Mouse (Mus musculus) E14TG2a.4 (cell line): ENCODE measurements around the gene Ankrd54.

Source experiments
- H3K27me3 ChIP-seq: 2 replicates; pipeline ENCODE4 v1.6.1; 2014; ENCODE audit warnings: low read length, control low read depth; ENCODE audit not compliant: insufficient read depth
- H3K36me3 ChIP-seq: 2 replicates; pipeline ENCODE4 v1.6.1; 2014; ENCODE audit warnings: low read length, control low read depth; ENCODE audit not compliant: insufficient read depth
- H3K4me1 ChIP-seq: replicated peaks from 2 replicates; pipeline ENCODE4 v1.6.1; 2014; ENCODE audit warnings: low read depth, low read length, control low read depth
- H3K4me3 ChIP-seq: replicated peaks from 2 replicates; pipeline ENCODE4 v1.5.1; 2014; ENCODE audit warnings: mild to moderate bottlenecking, low read length
- H3K9me3 ChIP-seq: 2 replicates; pipeline ENCODE4 v1.6.1; 2014; ENCODE audit warnings: low read length, control low read depth
- CTCF ChIP-seq: conservative IDR thresholded peaks from 2 replicates; pipeline ENCODE4 v1.5.1; 2014; ENCODE audit warnings: low read length
- NANOG ChIP-seq: IDR thresholded peaks from 2 replicates; pipeline ENCODE4 v1.6.1; 2014; ENCODE audit warnings: borderline replicate concordance, low read length, mixed read lengths
- POU5F1 ChIP-seq: IDR thresholded peaks from 2 replicates; pipeline ENCODE4 v1.6.1; 2014; ENCODE audit warnings: low read length, borderline replicate concordance

The Ankrd54 gene

DNA sequence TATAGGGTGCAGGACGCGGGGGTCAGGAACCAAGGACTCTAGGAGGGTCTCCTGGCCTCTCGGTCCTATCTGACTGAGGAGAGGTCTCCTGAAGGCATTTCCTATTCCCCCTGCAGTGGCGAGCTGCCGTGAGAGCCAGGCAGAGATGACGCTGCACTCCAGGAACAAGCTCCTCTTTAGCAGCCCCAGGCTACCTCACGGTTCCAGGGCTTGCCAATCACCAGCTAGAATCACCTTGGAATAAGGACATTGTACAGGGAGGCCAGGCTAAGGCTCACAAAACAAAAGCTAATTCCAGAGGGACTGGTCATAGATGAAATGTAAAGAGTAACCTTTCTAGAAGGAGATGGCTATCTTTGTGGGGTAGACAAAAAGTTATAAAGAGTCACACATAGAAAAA, 6.1 kb downstream of the Ankrd54 start:
- Histone ChIP-seq H3K4me3 (no peak overlapping the region), H3K4me1 (peaks cover 41% of the 10 kb centered on the region), H3K27me3 (no peaks in the 10 kb centered on the region), H3K9me3 (no peaks in the 10 kb centered on the region), H3K36me3 (peaks cover 87% of the 10 kb centered on the region)
- TF ChIP-seq CTCF (no peak), POU5F1 (no peak), NANOG (no peak)

DNA sequence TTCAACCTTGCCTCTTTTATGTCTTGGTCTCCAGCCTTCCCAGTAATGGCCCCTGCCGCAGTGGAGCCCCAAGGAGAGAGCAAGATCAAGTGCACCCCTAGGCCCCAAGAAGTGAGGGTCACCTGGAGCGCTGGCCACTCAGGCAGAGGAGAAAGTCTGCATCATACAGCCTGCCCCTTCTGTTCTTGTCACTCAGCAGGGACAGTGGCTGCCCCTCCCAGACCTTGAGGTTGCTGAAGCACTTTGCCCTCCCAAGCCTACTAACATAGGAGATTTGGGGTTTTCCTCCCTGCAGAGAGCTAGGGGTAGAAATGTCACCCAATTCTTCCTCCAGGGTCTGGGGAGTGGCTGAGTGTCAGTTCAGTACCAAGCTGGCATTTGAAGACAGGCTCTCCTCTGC, 10.3 kb downstream of the Ankrd54 start:
- Histone ChIP-seq H3K36me3 (peaks cover 55% of the 10 kb centered on the region), H3K4me3 (peak overlapping the region; percentile 17), H3K4me1 (peaks cover 56% of the 10 kb centered on the region), H3K27me3 (0 out of 2 replicates have a peak, but pooled peaks cover 11% of the 10 kb centered on the region), H3K9me3 (no peaks in the 10 kb centered on the region)
- TF ChIP-seq CTCF = no peak
- no peak for TF ChIP-seq NANOG
- no peak for TF ChIP-seq POU5F1

DNA sequence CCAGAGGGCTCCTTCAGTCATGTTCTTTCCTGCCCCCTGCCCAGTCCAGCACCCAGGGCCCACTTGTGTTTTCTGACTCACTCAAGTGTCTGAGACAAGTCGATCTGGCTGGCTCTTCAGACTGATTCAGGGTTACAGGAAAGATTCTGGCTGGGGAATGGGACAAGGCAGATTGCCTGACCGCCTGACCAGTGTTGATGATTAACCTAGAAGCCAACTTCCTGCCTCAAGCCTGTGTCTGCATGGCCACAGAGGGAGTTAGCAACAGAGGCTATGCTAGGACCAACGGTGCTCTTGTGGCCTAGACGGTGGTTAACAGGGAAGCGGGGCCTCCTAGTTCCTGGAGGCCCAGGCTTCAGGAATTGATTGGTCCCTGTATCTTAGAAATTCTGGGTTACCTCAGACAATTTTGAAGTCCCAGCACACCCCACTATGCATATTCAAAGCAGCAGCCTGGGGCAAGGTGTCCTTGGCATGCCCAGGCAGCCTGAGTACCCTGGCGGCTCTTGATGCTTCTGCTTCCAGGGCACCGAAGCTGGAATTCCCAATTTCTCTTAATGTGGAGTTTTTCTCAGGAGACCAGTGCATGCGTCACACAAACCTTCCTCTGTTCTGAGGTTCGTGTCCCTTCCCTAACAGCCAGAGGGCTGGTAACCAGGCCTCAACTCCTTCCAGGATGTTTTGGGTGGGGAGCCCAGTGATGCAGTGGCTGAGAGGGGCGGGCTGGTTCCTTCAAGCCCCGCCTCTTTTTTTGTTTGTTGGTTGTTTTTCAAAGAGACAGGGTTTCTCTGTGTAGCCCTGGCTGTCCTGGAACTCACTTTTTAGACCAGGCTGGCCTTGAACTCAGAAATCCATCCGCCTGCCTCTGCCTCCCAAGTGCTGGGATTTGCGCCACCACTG, 11.0 kb downstream of the Ankrd54 start:
- H3K27me3 ChIP-seq = peaks cover 15% of the 10 kb centered on the region
- TF ChIP-seq NANOG = no peak
- no peak for TF ChIP-seq POU5F1
- no peak for TF ChIP-seq CTCF
- peaks cover 56% of the 10 kb centered on the region for H3K4me1 ChIP-seq
- H3K36me3 ChIP-seq = peaks cover 49% of the 10 kb centered on the region
- H3K9me3 ChIP-seq = no peaks in the 10 kb centered on the region
- H3K4me3 ChIP-seq = peak overlapping the region; percentile 45

DNA sequence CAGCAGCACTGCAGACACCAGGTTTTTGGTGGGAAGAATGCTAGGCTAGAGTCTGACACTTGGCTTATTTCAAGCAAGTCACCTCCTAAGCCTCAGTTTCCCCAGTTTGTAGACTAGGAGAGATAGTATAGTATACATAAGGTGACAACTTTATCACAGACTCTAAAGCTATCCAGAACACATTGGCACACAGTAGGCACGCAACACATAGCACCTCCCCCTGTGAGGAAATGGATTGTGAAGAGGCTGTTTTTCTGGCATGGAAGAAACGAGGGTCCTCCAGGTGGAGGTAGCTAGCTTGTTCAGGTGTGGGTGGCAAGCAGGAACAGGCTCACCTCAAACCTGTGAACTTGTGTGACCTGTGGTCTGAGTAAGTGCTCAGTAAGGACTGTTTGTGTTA, 11.7 kb downstream of the Ankrd54 start:
- peaks cover 18% of the 10 kb centered on the region for H3K27me3 ChIP-seq
- H3K9me3 ChIP-seq = no peaks in the 10 kb centered on the region
- H3K36me3 ChIP-seq = peaks cover 42% of the 10 kb centered on the region
- TF ChIP-seq NANOG (no peak), CTCF (no peak)
- peaks cover 56% of the 10 kb centered on the region for H3K4me1 ChIP-seq
- H3K4me3 ChIP-seq = no peak overlapping the region

DNA sequence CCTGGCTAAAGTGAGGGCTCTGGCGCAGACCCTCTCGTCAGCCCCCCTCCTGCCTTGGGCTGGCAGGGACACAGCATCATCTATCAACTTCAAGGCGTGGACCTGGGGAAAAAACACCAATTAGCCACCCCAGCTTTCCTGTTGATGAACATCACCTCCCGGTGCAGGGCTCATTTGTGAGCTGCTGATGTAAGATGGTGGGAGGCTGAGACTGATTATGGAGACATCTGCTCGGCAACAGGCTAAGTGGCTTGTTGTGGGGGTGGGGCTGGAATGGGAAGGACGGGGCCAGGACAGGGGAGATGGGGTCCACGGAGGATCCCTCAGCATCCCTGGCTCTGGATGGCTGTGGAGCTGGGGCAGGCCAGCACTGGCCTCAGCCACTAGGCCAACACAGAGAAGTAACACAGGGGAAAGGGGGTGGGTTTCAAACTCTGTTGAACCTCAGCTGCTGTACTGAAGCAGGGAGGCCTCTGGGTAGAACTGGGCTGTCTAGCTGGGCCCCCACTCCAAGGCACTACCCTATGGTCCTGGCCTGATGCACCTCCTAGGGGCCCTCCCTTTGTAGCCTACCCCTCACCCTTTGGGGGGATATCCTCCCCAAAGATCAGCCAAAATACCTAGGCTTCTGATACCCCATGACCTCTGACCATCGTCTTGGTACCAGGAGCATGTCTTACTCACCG, 12.4 kb downstream of the Ankrd54 start:
- Histone ChIP-seq H3K9me3 (no peaks in the 10 kb centered on the region), H3K27me3 (peaks cover 18% of the 10 kb centered on the region), H3K4me1 (peaks cover 54% of the 10 kb centered on the region), H3K36me3 (peaks cover 35% of the 10 kb centered on the region), H3K4me3 (no peak overlapping the region)
- TF ChIP-seq CTCF (no peak), POU5F1 (no peak), NANOG (no peak)

DNA sequence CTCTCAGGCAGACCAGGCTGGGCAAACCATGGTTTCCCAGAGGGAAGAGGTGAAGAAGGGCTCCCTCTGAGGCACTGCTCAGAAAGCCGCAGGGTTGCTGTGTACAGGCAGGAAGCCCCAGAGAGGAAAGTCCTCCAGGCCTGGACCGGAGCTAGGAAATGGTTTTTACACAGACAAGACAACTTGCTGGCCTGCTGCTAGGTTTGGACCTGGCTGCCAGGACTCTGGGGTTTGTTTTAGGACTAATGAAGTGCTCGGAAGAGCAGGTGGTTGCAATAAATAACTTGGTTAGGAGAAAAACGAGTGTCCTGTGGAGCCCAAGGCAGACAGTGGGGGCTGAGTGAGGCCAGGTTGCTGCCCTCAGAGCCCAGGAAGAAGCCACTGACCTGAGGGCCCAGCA, 14.5 kb downstream of the Ankrd54 start:
- TF ChIP-seq CTCF = no peak
- no peak for TF ChIP-seq NANOG
- TF ChIP-seq POU5F1 = no peak
- H3K4me3 ChIP-seq = no peak overlapping the region
- H3K36me3 ChIP-seq = peaks cover 14% of the 10 kb centered on the region
- H3K27me3 ChIP-seq = peaks cover 25% of the 10 kb centered on the region
- no peaks in the 10 kb centered on the region for H3K9me3 ChIP-seq
- peaks cover 48% of the 10 kb centered on the region for H3K4me1 ChIP-seq

DNA sequence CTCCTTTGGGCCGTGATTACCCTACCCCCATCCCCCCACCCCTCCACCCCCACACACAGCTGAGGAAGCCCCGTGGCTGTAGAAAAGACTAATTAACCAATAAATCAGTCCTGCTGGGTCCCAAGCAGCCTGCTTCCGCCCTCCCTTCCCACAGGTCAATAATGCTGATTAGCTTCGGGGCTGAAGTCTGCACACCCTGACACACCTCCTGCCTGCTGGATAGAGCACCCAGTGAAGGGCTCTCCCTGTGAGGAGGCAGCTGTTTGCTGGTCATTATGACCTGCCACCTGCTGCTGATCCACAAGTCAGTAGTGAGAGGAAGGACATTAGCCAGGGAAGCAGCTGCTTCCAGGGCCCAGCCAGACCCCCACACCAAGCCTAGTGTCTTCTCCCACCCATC, 17.9 kb downstream of the Ankrd54 start:
- H3K36me3 ChIP-seq = no peaks in the 10 kb centered on the region
- no peak overlapping the region for H3K4me3 ChIP-seq
- peaks cover 41% of the 10 kb centered on the region for H3K4me1 ChIP-seq
- H3K27me3 ChIP-seq = peaks cover 56% of the 10 kb centered on the region
- H3K9me3 ChIP-seq = no peaks in the 10 kb centered on the region
- TF ChIP-seq CTCF (no peak), POU5F1 (no peak), NANOG (no peak)

DNA sequence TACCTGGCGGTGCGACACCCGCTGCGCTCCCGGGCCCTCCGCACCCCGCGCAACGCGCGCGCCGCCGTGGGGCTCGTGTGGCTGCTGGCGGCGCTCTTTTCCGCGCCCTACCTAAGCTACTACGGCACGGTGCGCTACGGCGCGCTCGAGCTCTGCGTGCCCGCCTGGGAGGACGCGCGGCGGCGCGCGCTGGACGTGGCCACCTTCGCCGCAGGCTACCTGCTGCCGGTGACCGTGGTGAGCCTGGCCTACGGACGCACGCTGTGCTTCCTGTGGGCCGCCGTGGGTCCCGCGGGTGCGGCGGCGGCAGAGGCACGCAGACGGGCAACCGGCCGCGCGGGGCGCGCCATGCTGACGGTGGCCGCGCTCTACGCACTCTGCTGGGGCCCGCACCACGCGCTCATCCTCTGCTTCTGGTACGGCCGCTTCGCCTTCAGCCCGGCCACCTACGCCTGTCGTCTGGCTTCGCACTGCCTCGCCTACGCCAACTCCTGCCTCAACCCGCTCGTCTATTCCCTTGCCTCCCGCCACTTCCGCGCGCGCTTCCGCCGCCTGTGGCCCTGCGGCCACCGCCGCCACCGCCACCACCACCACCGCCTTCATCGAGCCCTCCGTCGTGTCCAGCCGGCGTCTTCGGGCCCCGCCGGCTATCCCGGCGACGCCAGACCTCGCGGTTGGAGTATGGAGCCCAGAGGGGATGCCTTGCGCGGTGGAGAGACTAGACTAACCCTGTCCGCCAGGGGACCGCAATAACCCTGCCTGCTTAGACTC, 19.8 kb downstream of the Ankrd54 start:
- H3K27me3 ChIP-seq = peaks cover 53% of the 10 kb centered on the region

More for the DNA sequence above, 19.8 kb downstream of the Ankrd54 start:
- Histone ChIP-seq H3K9me3 (no peaks in the 10 kb centered on the region), H3K4me1 (peaks cover 60% of the 10 kb centered on the region), H3K36me3 (0 out of 2 replicates have a peak, but pooled peaks cover 6% of the 10 kb centered on the region), H3K4me3 (peak overlapping the region; percentile 89)
- TF ChIP-seq NANOG (no peak), POU5F1 (no peak), CTCF (no peak)
